In the genomic region with DNA sequence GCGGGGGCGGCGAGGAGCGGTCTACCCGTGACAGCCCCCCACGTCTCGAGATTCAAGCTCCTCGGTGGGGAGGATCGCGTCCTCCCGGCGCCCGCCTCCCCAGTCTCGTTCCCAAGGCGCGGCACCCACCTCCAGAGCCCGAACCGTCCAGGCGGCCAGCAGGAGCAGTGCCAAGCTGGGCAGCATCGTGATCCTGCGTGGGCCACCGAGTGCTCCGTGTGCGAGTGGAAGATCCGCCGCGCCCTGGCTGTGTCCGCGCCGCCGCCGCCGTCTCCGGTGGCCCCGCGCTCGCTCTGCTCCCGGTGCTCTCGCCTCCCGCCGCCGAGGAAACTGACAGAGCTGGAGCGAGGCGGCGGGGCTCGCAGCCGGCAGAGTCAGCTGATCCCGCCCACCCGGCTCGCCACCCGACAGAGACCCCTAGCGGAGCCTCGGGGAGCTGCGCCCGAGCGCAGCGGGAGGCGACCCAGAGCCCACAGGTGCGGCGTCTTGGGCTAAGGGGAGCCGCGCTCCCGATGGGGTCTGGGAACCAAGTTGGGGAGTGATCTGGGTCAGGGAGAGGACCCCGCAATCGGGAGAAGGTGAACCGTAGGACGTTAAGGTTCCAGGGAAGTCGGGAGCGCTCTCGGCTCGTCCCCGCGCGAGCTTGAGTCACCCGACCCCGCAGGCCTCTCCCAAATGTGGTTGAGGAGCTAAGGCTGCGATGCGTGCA, we compare ENCODE assay signal across 8 mouse cellular contexts. TPM values are rescaled to one million over a fixed set of nuclear protein-coding genes. Genes with fewer than 3 reads are reported as not detected.
DNase-seq lines count a peak whose midpoint lies in the region; ATAC-seq lines count a peak whose summit lies in the region.

A gene (minus strand): TSS at position 394 of the 709 bp plus-strand sequence.

- peak within 1 kb of the TSS; percentile 84 for H3K4me2 ChIP-seq in intestine, embryonic 15.5 days (replicated peaks)

- H3K27me3 ChIP-seq in intestine, embryonic 15.5 days (replicated peaks): no peaks in the 10 kb centered on the region
- peaks cover 12% of the 10 kb centered on the region for H3K27me3 ChIP-seq in midbrain, embryonic 10.5 days (ENCODE audit: low read depth, poor library complexity, severe bottlenecking)

- peaks cover 19% of the 10 kb centered on the region; the same call in 1 of the 2 replicates for H3K4me1 ChIP-seq in intestine, embryonic 15.5 days (replicated peaks)
- H3K4me1 ChIP-seq in midbrain, embryonic 10.5 days: peaks cover 29% of the 10 kb centered on the region

- H3K9me3 ChIP-seq in intestine, embryonic 15.5 days: no peaks in the 10 kb centered on the region
- H3K9me3 ChIP-seq in midbrain, embryonic 10.5 days (replicated peaks): no peaks in the 10 kb centered on the region

- H3K4me3 ChIP-seq in intestine, embryonic 15.5 days (replicated peaks): peak within 1 kb of the TSS; percentile 96
- peak within 1 kb of the TSS; percentile 95 for H3K4me3 ChIP-seq in midbrain, embryonic 10.5 days

- intact Hi-C loops in gastrocnemius, postnatal 36 days (cut with DNase I): loop anchor here (2.0 to 10.0 kb wide), 3 partner anchors 36 to 217 kb away; no protein-coding TSS in a partner anchor
- intact Hi-C loops in left cerebral cortex, postnatal 36 days (cut with DNase I): loop anchor here (2.0 to 5.0 kb wide), 4 partner anchors 36 to 339 kb away; a partner anchor contains a TSS

- H3K9ac ChIP-seq in intestine, embryonic 15.5 days: peak within 1 kb of the TSS; percentile 93

- H3K36me3 ChIP-seq in intestine, embryonic 15.5 days: no peaks in the 10 kb centered on the region
- H3K36me3 ChIP-seq in midbrain, embryonic 10.5 days: peaks cover 6% of the 10 kb centered on the region

- ATAC-seq in intestine, embryonic 15.5 days: peak; percentile 85

- peak; percentile 94 for DNase-seq in adrenal gland, adult 2 months
- DNase-seq in embryo, embryonic 11 days: peak; percentile 93
- peak; percentile 87 to 89 for DNase-seq in gastrocnemius, postnatal 36 days
- peak; percentile 93 for DNase-seq in left cerebral cortex, postnatal 36 days (ENCODE audit: low spot score in 2 of 2)
- DNase-seq in midbrain, embryonic 10.5 days (ENCODE audit: low spot score): peak; percentile 90
- peak; percentile 97 for DNase-seq in right cerebral cortex, postnatal 4 days
- DNase-seq in yolk sac, embryonic 10.5 days (ENCODE audit: low spot score): peak; percentile 83

- peak within 1 kb of the TSS; percentile 85 for H3K27ac ChIP-seq in intestine, embryonic 15.5 days
- peak within 1 kb of the TSS; percentile 96 for H3K27ac ChIP-seq in midbrain, embryonic 10.5 days (replicated peaks)

- WGBS in intestine, embryonic 15.5 days: under 1% methylated on average over 78 of the region's 78 CpGs
- WGBS in midbrain, embryonic 10.5 days: under 1% methylated on average over 78 of the region's 78 CpGs

RNA-seq across cellular contexts. Expression of the gene that starts here (rescaled TPM):
- 100 to 1,000 TPM; 361 to 386 TPM for total RNA-seq in adrenal gland, adult 2 months (2021)
- polyA plus RNA-seq in adrenal gland, adult 2 months (2012; rRNA removed): 229 and 254 TPM in 2 replicates
- 10 to 100 TPM; 67.9 to 83.3 TPM for total RNA-seq in gastrocnemius, postnatal 36 days (2021)
- 136 and 147 TPM in 2 replicates for polyA plus RNA-seq in intestine, embryonic 15.5 days (2015; fragmentation: Nextera tagmentation; extraction: Ambion mirVana)
- 1,000 to 10,000 TPM; 1,397 to 1,549 TPM for total RNA-seq in left cerebral cortex, postnatal 36 days (2021)
- polyA plus RNA-seq in midbrain, embryonic 10.5 days (2016; fragmentation: Nextera tagmentation; extraction: Ambion mirVana): 107 and 133 TPM in 2 replicates

Comparison
In these comparisons a context has a peak if more than half of its experiments do, and no peak if none do; other contexts are left out.
1. Peak in every context shown above with its lines: DNase-seq, ATAC-seq, H3K4me3 ChIP-seq and H3K27ac ChIP-seq.
2. RNA of the gene that starts here (total RNA-seq): 1,397 to 1,549 TPM in left cerebral cortex, postnatal 36 days and 361 to 386 TPM in adrenal gland, adult 2 months; 67.9 to 83.3 TPM in gastrocnemius, postnatal 36 days; every median in the first group is over 4 times any median in the second.